Mouse (Mus musculus): ENCODE measurements at regions not wholly inside any gene's neighbourhood (a gene's known extent, or its start where the extent isn't known, plus 50 kb on each side); places are given as distances from the start of the nearest gene placed in this dataset.
A peak's percentile ranks its signal among the peaks of the same experiment; 100 is the strongest.

DNA sequence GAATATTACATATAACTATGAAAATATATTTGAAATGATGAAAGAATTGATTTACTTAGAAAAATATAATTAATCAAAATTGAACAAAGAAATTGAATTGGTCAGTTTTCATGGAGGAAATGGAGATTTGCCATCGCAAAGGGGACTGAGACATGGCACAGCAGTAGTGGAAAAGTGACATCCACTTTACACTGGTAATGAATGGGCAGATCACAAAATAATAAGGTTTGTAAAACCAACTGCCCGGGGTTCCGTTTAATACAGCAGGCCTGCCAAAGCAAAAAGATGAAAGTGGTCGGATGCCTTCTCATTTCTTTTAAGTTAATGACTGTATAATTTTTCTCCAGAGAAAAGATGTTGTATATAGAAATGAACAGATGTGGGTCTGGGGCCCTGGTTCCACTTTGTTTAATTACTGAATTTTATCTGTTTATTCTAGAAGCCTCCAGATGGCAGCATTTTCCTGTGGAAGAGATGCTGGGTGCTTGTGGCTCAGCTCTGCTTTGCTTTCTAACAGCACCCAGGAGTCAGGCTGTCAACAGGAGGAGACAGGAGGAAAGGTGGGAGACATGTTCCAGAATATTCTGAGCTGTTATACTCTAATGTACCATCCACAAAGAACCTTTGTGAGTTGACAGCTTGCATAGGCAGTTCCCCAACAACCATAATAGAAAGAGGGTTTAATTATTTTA lies 75.6 kb upstream of the Fbxl17 start:
- DNase-seq (ENCODE audit: low spot score in 2 of 2): peak; percentile 63 to 69

DNA sequence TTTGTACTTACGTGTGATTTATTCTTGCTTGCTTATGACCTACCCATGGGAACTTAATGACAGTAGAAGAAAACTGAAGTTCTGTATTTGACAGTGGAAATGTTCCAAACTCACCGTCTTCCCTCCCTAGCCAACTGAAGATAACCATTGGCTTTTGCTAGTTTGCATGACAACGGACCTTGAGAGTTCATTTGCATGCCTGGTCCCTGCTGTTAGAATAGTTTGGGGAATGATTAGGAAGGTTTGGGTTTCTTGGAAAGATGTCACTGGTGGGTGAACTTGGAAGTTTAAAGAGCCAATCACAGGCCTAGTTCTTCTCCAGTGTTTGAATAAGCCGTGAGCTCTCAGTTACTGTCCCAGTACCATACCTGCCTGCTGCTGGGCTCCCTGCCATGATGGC lies 83.1 kb upstream of the Fbxl17 start:
- DNase-seq (ENCODE audit: low spot score in 2 of 2): no peak

- DNase-seq (ENCODE audit: low spot score in 2 of 2): no peak
Measured at GRCm38 (mm10) chr17:63607021-63607751, 107.4 kb upstream of the Fbxl17 start.

GRCm38 (mm10) chr17:63622726-63623125 lies 122.9 kb upstream of the Fbxl17 start:
- no peak for DNase-seq (ENCODE audit: low spot score in 2 of 2)

DNA sequence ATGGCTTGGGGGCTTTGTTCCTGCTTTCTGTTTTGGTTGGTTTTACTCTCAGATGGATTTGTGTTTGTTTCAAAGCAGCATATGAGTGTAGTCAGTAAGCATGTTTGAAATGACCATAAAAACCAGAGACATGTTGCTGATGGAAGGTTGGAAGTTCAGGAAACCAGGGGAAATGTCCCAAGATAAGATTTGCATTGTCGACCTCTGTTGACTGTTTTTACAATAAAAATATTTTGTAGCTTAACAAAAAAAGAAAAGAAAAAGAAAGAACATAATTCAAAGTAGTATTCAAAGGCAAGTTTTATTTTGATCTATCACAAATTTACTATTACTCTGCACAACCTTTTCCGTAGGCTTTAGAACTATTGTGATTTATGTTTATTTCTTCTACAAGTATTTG lies 137.8 kb upstream of the Fbxl17 start:
- DNase-seq (ENCODE audit: low spot score in 2 of 2): no peak

GRCm38 (mm10) chr17:63644390-63644789 lies 144.6 kb upstream of the Fbxl17 start:
- no peak for DNase-seq (ENCODE audit: low spot score in 2 of 2)

DNA sequence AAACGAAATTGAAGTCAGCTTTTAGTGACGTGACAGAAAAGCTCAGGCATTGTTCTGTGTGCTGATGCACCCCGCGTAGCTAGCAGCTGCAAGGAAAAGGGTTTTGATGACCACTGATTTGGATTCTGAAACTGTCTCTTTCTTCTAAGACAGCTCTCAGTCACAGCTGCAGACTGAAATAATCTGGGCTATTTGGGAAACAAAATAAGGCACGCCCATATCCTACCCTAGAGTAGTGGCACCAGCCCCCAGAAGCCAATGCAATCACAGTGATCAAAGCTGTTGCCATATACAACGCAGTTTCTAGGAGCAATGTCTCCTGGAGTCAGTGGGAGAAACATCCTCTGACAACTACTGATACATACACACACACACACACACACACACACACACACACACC lies 157.9 kb upstream of the Fbxl17 start:
- DNase-seq (ENCODE audit: low spot score in 2 of 2): no peak

GRCm38 (mm10) chr17:63660841-63661481 lies 161.1 kb upstream of the Fbxl17 start:
- peak; percentile 70 to 79 for DNase-seq (ENCODE audit: low spot score in 2 of 2)

DNA sequence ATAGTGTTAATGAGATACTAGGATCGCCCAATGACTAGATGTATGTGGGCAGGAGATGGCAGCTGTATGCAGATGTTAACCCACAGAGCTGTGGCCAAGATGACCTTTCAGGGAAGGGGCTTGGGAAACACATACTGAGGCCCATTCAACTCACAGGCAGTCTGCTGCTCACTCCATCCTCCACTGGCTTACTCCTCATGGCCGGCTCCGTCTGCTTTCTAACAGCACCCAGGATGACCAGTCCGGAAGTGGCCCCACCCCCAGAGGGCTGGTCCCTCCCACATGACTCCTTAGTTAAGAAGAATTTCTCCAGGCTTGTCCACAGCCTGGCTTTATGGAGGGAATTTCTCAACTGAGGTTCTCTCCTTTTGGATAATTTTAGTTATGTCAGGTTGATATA lies 161.8 kb upstream of the Fbxl17 start:
- DNase-seq (ENCODE audit: low spot score in 2 of 2): no peak

GRCm38 (mm10) chr17:63662251-63662650 lies 162.4 kb upstream of the Fbxl17 start:
- no peak for DNase-seq (ENCODE audit: low spot score in 2 of 2)

DNA sequence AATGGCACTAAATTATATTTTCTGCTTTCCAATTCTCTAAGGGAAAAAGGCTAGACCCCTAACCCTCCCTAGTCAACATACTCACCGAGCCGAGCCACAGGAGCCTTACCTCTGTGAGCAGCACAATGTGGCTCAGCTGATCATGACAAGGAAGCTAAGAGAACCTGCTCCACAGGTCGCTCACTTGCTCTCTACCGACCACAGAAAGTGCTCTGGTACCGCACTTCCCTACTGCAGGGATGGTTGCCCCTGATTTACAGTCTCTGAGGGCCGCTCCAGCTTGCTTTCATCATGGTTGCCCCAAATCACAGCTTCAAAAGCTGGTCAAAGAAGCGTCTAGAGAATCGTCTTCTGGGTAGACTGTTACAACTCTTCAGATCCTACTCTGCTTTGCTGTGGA lies 177.0 kb upstream of the Fbxl17 start:
- no peak for DNase-seq (ENCODE audit: low spot score in 2 of 2)

DNA sequence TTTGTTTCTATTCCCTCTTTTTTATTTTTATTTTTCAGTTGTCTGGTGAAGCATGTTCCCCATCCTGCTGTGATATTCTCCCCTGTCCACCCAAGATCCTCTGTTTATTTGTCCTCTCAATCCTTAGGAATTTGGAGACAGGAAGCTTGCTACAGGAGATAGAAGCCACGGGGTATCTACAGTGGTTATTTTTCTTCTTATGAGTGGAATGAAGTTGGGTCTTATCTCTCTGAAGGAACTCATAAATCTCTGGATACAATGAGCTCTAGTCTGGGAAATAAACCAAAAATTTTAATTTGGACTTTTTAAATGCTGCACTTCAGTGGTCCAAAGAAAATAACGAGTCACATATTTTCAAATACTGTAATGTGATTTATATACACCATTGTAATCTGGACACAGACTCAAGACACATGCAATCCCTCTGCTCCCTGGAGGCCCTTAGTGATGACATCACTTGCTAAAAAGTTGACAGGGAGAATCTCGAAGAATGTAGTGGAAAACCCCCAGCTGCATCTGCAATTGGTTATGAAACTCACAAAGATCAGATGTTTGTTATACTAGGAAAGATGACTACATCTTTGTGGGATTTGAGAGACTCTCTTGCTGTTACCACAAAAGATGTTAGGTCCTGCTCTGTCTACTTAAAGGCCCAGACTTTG lies 178.3 kb upstream of the Fbxl17 start:
- DNase-seq (ENCODE audit: low spot score in 2 of 2): no peak

DNA sequence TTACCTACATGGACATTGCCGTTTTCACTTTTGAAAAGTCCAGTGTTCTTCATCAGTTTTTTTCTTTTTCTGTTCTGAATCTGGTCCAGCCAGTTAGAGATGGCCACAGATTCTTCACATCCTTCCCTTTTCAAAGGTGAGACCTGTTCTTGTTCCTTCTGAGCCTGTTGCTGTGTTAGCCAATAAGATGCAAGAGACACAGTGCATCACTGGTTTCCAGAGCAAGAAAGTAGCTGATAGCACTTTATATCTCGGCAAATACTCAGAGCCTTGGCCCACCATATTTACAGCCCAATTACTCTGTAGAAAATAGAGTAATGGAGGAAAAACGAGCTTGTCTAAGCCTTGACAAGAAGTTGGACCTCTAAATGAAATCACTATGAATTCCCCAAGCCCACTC lies 180.7 kb upstream of the Fbxl17 start:
- no peak for DNase-seq (ENCODE audit: low spot score in 2 of 2)

- no peak for DNase-seq (ENCODE audit: low spot score in 2 of 2)
Measured at GRCm38 (mm10) chr17:63683345-63683744, 179.5 kb upstream of the Fer start.

DNA sequence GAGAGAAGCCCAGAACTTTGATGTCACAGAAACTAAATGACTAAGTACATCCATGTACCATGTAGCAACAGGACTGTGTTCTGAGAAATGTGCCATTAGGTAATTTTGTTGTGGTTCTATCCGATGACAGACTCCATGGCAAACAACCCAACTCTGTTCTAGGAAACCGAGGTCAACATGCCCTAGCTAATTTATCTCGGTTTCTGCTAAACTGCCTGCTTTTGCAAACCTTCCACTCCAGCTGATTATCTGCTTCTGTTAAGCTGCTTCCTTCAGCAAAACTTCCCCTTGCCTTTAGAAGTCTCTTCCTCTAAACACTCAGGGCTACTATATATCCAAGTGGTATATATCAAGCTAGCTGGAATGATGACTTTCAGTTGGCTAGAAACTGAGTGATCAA lies 178.8 kb upstream of the Fer start:
- no peak for DNase-seq (ENCODE audit: low spot score in 2 of 2)

GRCm38 (mm10) chr17:63685956-63686355 lies 176.9 kb upstream of the Fer start:
- DNase-seq (ENCODE audit: low spot score in 2 of 2): no peak

DNA sequence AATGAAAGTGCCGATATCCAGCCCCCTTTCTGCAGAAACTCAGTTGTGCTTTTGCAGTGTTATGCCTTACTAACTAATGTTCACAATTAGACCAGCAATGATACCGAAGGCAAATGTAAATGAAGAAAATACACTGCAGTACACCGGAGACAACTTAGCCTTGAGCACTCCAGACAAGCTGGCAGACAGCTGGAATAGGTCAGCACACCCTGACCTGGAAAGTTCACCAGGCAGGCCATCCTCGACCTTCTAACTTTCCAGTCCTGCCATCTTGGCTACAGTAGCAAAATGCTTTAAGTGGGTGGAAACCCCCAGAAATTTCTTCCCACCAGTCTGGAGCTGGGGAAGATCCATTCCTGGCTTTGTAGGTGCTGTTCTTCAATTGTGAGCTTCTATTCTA lies 176.5 kb upstream of the Fer start:
- no peak for DNase-seq (ENCODE audit: low spot score in 2 of 2)

- DNase-seq (ENCODE audit: low spot score in 2 of 2): no peak
Measured at GRCm38 (mm10) chr17:63689291-63689690, 173.6 kb upstream of the Fer start.

- no peak for DNase-seq (ENCODE audit: low spot score in 2 of 2)
Measured at GRCm38 (mm10) chr17:63690829-63691689, 171.8 kb upstream of the Fer start.

DNA sequence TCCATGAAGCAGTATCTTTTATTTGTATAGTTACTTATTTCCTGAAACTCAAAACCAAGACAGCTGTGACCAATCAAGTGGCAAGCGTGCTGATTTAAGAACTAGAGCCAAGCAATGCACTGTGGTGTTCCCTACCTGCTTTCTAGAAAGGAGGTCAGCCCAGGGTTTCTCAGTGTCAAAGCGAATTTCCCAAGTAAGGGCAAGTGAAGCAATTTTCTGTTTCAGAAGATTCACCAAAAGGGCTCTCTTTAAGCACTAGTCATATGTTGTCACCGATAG lies 171.2 kb upstream of the Fer start:
- no peak for DNase-seq (ENCODE audit: low spot score in 2 of 2)

GRCm38 (mm10) chr17:63693274-63693673 lies 169.6 kb upstream of the Fer start:
- DNase-seq (ENCODE audit: low spot score in 2 of 2): no peak

DNA sequence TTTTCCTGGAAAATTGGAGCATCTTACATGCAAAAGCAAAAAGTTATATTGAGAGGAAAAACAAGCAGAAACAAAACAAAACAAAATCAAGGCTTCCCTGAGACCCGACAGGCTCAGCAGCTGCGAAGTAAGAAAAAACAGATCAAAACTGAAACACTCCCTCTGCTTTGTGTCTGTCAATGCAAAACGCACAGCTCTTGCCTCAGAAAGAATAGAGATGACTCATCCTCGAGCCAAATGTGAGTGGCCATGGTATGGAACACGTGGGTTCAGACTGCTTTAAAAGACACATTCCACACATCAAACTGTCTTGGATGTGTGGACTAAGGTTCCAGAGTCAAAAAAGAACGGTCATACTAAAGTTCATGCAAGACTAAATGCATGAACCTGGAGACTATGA lies 163.3 kb upstream of the Fer start:
- DNase-seq (ENCODE audit: low spot score in 2 of 2): no peak
